Mouse (Mus musculus) G1E (cell line): ENCODE data around the gene Cytl1.

Experiments used
- CTCF ChIP-seq: IDR thresholded peaks from 2 replicates; pipeline ENCODE4 v1.5.1; 2012; ENCODE audit warnings: low read depth, low read length, inconsistent platforms, mixed read lengths
- GATA1 ChIP-seq: IDR thresholded peaks from 2 replicates; pipeline ENCODE4 v1.6.1; 2012; ENCODE audit warnings: borderline replicate concordance, low read length, inconsistent platforms, mixed read lengths
- TAL1 ChIP-seq: conservative IDR thresholded peaks from 2 replicates; pipeline ENCODE4 v1.6.1; 2012; ENCODE audit warnings: low read depth, low read length, inconsistent platforms, mixed read lengths

DNA sequence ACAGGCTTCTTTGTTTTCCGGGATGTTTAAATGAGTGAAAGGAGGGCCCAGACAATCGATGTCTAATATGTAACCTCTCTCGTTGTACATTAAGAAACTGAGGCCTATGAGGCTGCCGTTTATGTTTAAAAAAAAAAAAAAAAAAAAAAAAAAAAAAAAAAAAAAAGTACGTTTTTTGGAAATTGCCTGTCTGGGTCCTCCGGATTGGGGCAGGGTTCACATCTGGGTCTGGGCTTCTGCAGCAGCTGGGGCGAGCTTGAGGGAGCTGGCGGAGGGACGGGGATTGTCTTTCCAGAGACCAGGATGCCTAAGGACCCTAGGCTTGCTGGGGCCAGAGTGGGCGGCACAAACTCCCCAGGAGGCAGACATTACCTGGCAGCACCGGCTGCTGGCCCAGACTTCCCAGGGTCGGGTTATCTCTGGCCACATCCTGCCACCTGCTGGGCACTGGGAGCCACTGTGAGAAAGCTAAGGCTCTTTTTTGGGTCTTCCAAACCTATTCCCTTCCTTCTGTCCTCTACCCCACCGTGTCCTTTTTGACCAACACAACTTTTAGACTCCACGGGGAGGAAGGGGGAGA is 17.8 kb upstream of the Cytl1 start:
- TF ChIP-seq GATA1 (no peak), CTCF (no peak), TAL1 (no peak)
